Mouse (Mus musculus) intestine, postnatal 0 days (tissue): ENCODE measurements at regions not wholly inside any gene's neighbourhood (a gene's known extent, or its start where the extent isn't known, plus 50 kb on each side); places are given as distances from the start of the nearest gene placed in this dataset.

Source experiments
- ATAC-seq: fragments of 200-750 bp; cut with Nextera tagmentation; 2 replicates; pipeline ENCODE4 v1.8.0; 2017; ENCODE audit warnings: mild to moderate bottlenecking, moderate TSS enrichment, moderate library complexity
- H3K27ac ChIP-seq: fragments of 300-500 bp; sonication (generic); 2 replicates; pipeline ENCODE4 v1.5.1; 2014; ENCODE audit warnings: mild to moderate bottlenecking, low read depth, low read length, moderate library complexity
- H3K27me3 ChIP-seq: fragments of 300-500 bp; sonication (generic); replicated peaks from 2 replicates; pipeline ENCODE4 v1.6.1; 2014; ENCODE audit warnings: low read length, mixed read lengths; ENCODE audit not compliant: control insufficient read depth, insufficient read depth
- H3K36me3 ChIP-seq: fragments of 300-500 bp; sonication (generic); 2 replicates; pipeline ENCODE4 v1.6.1; 2014; ENCODE audit warnings: mild to moderate bottlenecking, moderate library complexity; ENCODE audit not compliant: control insufficient read depth, insufficient read depth
- H3K4me1 ChIP-seq: fragments of 300-500 bp; sonication (generic); replicated peaks from 2 replicates; pipeline ENCODE4 v1.6.1; 2014; ENCODE audit warnings: antibody characterized with exemption, low read length, mixed read lengths; ENCODE audit not compliant: control insufficient read depth, insufficient read depth
- H3K4me2 ChIP-seq: fragments of 300-500 bp; sonication (generic); replicated peaks from 2 replicates; pipeline ENCODE4 v1.6.1; 2014; ENCODE audit warnings: low read depth, mild to moderate bottlenecking, moderate library complexity
- H3K4me3 ChIP-seq: fragments of 300-500 bp; sonication (generic); 2 replicates; pipeline ENCODE4 v1.5.1; 2014; ENCODE audit warnings: low read depth, low read length
- H3K9ac ChIP-seq: fragments of 300-500 bp; sonication (generic); 2 replicates; pipeline ENCODE4 v1.6.1; 2014; ENCODE audit warnings: mild to moderate bottlenecking, low read depth, low read length
- H3K9me3 ChIP-seq: fragments of 300-500 bp; sonication (generic); 2 replicates; pipeline ENCODE4 v1.6.1; 2016; ENCODE audit warnings: mixed run types; ENCODE audit not compliant: control insufficient read depth
- CTCF ChIP-seq: sonication (generic); IDR thresholded peaks from 2 replicates; pipeline ENCODE4 v1.5.1; 2016; ENCODE audit warnings: low read depth, mild to moderate bottlenecking, control low read depth, antibody characterized with exemption, moderate library complexity
- WGBS: fragments of 180-500 bp; shearing (Covaris S2); extraction: QIAGEN DNeasy Blood & Tissue Kit; methylation state at CpG from one replicate; pipeline ENCODE4 v1.1.7; 2014; 5-methylcytosine and 5-hydroxymethylcytosine counted together

- no peaks in the 10 kb centered on the region for H3K9me3 ChIP-seq
- no peak overlapping the region for H3K9ac ChIP-seq
- H3K4me1 ChIP-seq, result no peaks in the 10 kb centered on the region
- TF ChIP-seq CTCF, result no peak
- H3K27ac ChIP-seq, result peak overlapping the region; percentile 54
- ATAC-seq, result peak; percentile 98
- H3K4me3 ChIP-seq, result no peak overlapping the region
- H3K36me3 ChIP-seq, result no peaks in the 10 kb centered on the region
- no peak overlapping the region for H3K4me2 ChIP-seq
- 24% methylated on average over 4 of the region's 4 CpGs for WGBS
- H3K27me3 ChIP-seq, result no peaks in the 10 kb centered on the region
These were observed 192.3 kb upstream of the B430218F22Rik start for GRCm38 (mm10) chr13:118193951-118194696.

GRCm38 (mm10) chr13:118208146-118208545, 178.3 kb upstream of the B430218F22Rik start:
- no peak for TF ChIP-seq CTCF
- H3K27me3 ChIP-seq, result no peaks in the 10 kb centered on the region
- no peak overlapping the region for H3K27ac ChIP-seq
- no peak for ATAC-seq
- no peak overlapping the region for H3K4me2 ChIP-seq
- no peaks in the 10 kb centered on the region for H3K36me3 ChIP-seq
- no peaks in the 10 kb centered on the region for H3K4me1 ChIP-seq
- no peak overlapping the region for H3K4me3 ChIP-seq
- H3K9me3 ChIP-seq, result no peaks in the 10 kb centered on the region
- no peak overlapping the region for H3K9ac ChIP-seq

DNA sequence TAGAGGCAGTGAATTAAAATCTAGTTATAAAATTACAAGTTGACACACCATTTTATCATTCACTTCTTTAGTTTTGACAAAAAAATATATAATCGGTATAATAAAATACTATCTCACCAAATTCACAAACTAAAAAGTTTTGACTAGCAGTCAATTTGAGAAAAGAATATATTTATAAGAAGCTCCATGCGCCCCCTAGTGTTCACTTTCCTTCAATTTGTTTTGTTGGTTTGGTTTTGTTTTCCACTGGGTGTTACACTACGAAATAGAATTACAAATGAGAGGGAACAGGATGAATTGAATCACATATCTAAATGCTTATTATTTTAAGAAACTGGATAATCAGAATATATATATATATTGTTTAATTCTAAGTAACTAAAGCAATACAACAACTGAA, 159.1 kb upstream of the B430218F22Rik start:
- Histone ChIP-seq H3K9me3 (no peaks in the 10 kb centered on the region), H3K27me3 (no peaks in the 10 kb centered on the region), H3K36me3 (no peaks in the 10 kb centered on the region), H3K27ac (no peak overlapping the region), H3K9ac (no peak overlapping the region), H3K4me1 (no peaks in the 10 kb centered on the region), H3K4me3 (no peak overlapping the region), H3K4me2 (no peak overlapping the region)
- no peak for ATAC-seq
- 33% methylated on average over 3 of the region's 3 CpGs for whole genome bisulfite sequencing
- peak; percentile 62 for TF ChIP-seq CTCF

- H3K27me3 ChIP-seq, result no peaks in the 10 kb centered on the region
- H3K27ac ChIP-seq, result no peak overlapping the region
- no peak overlapping the region for H3K4me2 ChIP-seq
- H3K9me3 ChIP-seq, result no peaks in the 10 kb centered on the region
- no peaks in the 10 kb centered on the region for H3K4me1 ChIP-seq
- no peak overlapping the region for H3K9ac ChIP-seq
- no peak for ATAC-seq
- H3K36me3 ChIP-seq, result no peaks in the 10 kb centered on the region
- 88% methylated on average over 1 of the region's 1 CpGs for WGBS
- TF ChIP-seq CTCF, result no peak
- H3K4me3 ChIP-seq, result no peak overlapping the region
These were observed 148.5 kb upstream of the B430218F22Rik start for GRCm38 (mm10) chr13:118237968-118238367.

DNA sequence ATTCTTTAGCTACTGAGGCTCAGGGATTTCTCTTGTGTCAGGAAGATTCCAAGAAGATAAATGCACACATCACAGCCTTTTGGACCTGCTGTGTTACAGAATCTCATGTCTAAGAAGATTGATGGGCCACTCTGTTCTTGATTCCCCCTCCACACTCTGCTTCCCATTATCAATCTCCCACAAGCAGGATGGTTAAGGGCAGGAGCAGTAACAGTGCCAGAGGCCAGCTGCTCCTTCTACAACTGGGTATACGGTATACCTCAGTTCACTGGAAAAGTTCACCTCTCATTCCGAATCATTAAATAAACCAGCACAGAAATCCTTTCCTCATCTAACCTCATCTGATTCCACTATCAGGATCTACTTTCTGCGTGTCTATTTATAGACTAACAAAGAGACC, 141.8 kb upstream of the B430218F22Rik start:
- Histone ChIP-seq H3K27ac (no peak overlapping the region), H3K4me3 (no peak overlapping the region), H3K4me2 (no peak overlapping the region), H3K4me1 (no peaks in the 10 kb centered on the region), H3K9ac (no peak overlapping the region), H3K9me3 (no peaks in the 10 kb centered on the region), H3K36me3 (no peaks in the 10 kb centered on the region), H3K27me3 (no peaks in the 10 kb centered on the region)
- TF ChIP-seq CTCF, result no peak
- 78% methylated on average over 3 of the region's 3 CpGs for WGBS
- no peak for ATAC-seq

DNA sequence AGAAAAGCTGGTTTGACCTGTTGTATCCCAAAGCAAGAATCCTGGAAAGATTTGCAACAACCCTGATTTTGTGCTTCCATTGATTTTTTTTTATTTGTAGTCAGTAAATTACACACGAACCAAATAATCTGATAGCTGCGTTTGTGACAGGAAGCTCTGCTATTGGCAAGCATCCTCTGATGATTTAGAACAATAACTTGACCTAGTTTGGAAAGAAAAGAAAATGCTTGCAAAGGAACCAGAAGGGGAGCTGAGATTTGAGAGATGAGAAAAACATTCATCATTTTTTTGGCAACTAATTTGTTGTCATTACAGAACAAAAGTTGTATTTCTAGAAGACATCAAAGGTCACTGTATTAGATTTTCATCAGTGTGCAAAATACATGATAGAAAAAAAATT, 140.9 kb upstream of the B430218F22Rik start:
- H3K36me3 ChIP-seq, result no peaks in the 10 kb centered on the region
- H3K4me3 ChIP-seq, result no peak overlapping the region
- TF ChIP-seq CTCF, result no peak
- no peak for ATAC-seq
- 50% methylated on average over 2 of the region's 2 CpGs for WGBS
- H3K27me3 ChIP-seq, result no peaks in the 10 kb centered on the region
- H3K27ac ChIP-seq, result no peak overlapping the region
- H3K9me3 ChIP-seq, result no peaks in the 10 kb centered on the region
- no peaks in the 10 kb centered on the region for H3K4me1 ChIP-seq
- H3K9ac ChIP-seq, result no peak overlapping the region
- H3K4me2 ChIP-seq, result no peak overlapping the region
